Mouse (Mus musculus) heart, postnatal 0 days (tissue): ENCODE results near the gene Srek1. TPM values are rescaled to one million over a fixed set of nuclear protein-coding genes. Genes with fewer than 3 reads are reported as not detected.

Experiments
- ATAC-seq: fragments of 200-750 bp; cut with Nextera tagmentation; 2 replicates; pipeline ENCODE4 v1.8.0; 2017; ENCODE audit warnings: low read depth, moderate number of reproducible peaks, moderate library complexity; ENCODE audit not compliant: insufficient read depth
- DNase-seq: peaks from one replicate; pipeline ENCODE4 v3.0.0-alpha.2; 2016; ENCODE audit warnings: low spot score
- H3K27ac ChIP-seq: fragments of 300-500 bp; sonication (generic); 2 replicates; pipeline ENCODE4 v1.5.1; 2014; ENCODE audit warnings: low read depth, mild to moderate bottlenecking
- H3K27me3 ChIP-seq: fragments of 300-500 bp; sonication (generic); 2 replicates; pipeline ENCODE4 v1.6.1; 2014; ENCODE audit warnings: low read length, mixed read lengths; ENCODE audit not compliant: control insufficient read depth, insufficient read depth
- H3K36me3 ChIP-seq: fragments of 300-500 bp; sonication (generic); replicated peaks from 2 replicates; pipeline ENCODE4 v1.6.1; 2014; ENCODE audit warnings: low read length, mixed read lengths; ENCODE audit not compliant: control insufficient read depth, insufficient read depth
- H3K4me1 ChIP-seq: fragments of 300-500 bp; sonication (generic); 2 replicates; pipeline ENCODE4 v1.6.1; 2014; ENCODE audit warnings: antibody characterized with exemption; ENCODE audit not compliant: control insufficient read depth, insufficient read depth
- H3K4me2 ChIP-seq: fragments of 300-500 bp; sonication (generic); 2 replicates; pipeline ENCODE4 v1.6.1; 2014; ENCODE audit warnings: low read depth, mild to moderate bottlenecking, low read length, moderate library complexity
- H3K4me3 ChIP-seq: fragments of 300-500 bp; sonication (generic); 2 replicates; pipeline ENCODE4 v1.5.1; 2014; ENCODE audit warnings: low read depth, low read length
- H3K9ac ChIP-seq: fragments of 300-500 bp; sonication (generic); replicated peaks from 2 replicates; pipeline ENCODE4 v1.6.1; 2014; ENCODE audit warnings: low read depth, low read length, mixed read lengths
- H3K9me3 ChIP-seq: fragments of 300-500 bp; sonication (generic); replicated peaks from 2 replicates; pipeline ENCODE4 v1.6.1; 2016; ENCODE audit warnings: low read length; ENCODE audit not compliant: control insufficient read depth
- CTCF ChIP-seq: IDR thresholded peaks from 2 replicates; pipeline ENCODE4 v1.5.1; 2016; ENCODE audit warnings: antibody characterized with exemption, control low read depth, low read depth
- EP300 ChIP-seq: IDR thresholded peaks from 2 replicates; pipeline ENCODE4 v1.6.1; 2016; ENCODE audit warnings: antibody characterized with exemption, low read depth
- WGBS: fragments of 180-500 bp; shearing (Covaris S2); extraction: QIAGEN DNeasy Blood & Tissue Kit; methylation state at CpG from one replicate; pipeline ENCODE4 v1.1.7; 2014; 5-methylcytosine and 5-hydroxymethylcytosine counted together
- polyA plus RNA-seq: library from polyadenylated mRNA; unstranded; fragments of >200 nt; fragmentation: Nextera tagmentation; extraction: Ambion mirVana; gene quantifications from 2 replicates; pipeline ENCODE4 v1.2.1, GENCODE M21; 2015
- total RNA-seq: library from RNA; depleted of rRNA; stranded (reverse); fragments of >200 nt; gene quantifications from 2 replicates; pipeline ENCODE4 v1.2.3, GENCODE M21; 2014; ENCODE audit warnings: low replicate concordance

Srek1 gene
- total and polyA plus RNA-seq, 2 experiments from 2014 or later = 24.4 to 28.0 TPM

DNA sequence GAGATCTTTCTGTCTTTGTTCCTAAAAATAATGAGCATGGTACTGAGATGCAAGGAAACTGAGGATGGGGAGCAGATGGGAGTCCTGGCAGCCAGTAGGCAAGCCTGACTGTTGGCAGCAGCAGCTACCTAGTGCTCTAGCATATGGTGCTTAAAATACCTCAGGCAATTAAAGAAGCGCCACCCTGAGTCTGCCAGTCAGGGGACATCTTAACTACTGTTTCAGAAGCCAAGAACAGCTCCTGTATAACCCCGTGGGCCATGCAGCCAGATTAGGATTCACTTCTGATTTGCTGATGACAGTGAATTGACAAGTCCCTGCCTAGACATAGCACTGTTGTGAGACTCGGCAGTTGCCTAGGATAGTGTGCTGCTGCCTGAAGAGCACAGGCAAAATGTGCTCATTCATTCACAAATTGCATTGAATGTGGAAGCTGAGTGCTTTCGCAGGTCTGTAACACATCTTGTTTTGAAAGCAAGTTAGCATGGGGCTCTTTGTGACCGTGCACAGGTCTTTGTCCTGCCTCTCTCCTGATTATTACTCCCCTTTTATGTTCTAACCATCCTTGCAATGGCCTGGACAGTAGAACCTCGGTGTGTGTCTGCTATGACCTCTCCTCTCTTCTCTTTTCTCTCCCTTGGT is 31.9 kb upstream of the Srek1 start:
- H3K27me3 ChIP-seq = no peaks in the 10 kb centered on the region
- 42% methylated on average over 6 of the region's 6 CpGs for WGBS
- TF ChIP-seq EP300 (no peak), CTCF (no peak)
- DNase-seq = peak; percentile 52
- H3K36me3 ChIP-seq = no peaks in the 10 kb centered on the region
- no peaks in the 10 kb centered on the region for H3K9me3 ChIP-seq
- no peak overlapping the region for H3K9ac ChIP-seq
- no peaks in the 10 kb centered on the region for H3K4me1 ChIP-seq
- H3K4me3 ChIP-seq = no peak overlapping the region
- peak; percentile 51 for ATAC-seq
- H3K4me2 ChIP-seq = no peak overlapping the region
- H3K27ac ChIP-seq = 0 out of 2 replicates have a peak overlapping the region, but pooled peaks have one; percentile 16

DNA sequence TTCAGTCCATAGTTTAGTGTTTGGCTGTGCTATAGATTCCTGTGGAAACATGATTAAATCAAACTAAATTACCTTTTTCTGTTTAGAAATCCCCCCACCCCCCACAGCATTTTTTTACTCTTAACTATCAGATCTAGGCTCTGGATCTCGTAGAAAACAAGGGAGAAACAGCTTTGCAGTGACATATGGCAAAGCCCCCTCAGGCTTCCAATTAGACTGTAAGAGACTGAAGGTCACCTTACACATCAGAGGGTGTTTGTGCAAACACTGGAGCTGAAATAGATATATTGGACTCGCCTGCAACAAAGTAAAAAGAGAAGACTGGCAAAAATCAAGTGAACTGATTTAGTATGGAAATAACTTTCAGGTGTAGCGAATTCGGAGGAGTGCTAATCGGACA is 29.3 kb upstream of the Srek1 start:
- WGBS = 81% methylated on average over 5 of the region's 5 CpGs
- Histone ChIP-seq H3K36me3 (no peaks in the 10 kb centered on the region), H3K4me1 (no peaks in the 10 kb centered on the region), H3K27me3 (no peaks in the 10 kb centered on the region), H3K4me3 (no peak overlapping the region), H3K27ac (no peak overlapping the region), H3K4me2 (no peak overlapping the region), H3K9ac (no peak overlapping the region), H3K9me3 (no peaks in the 10 kb centered on the region)
- no peak for TF ChIP-seq EP300
- no peak for TF ChIP-seq CTCF
- DNase-seq (no peak), ATAC-seq (no peak)

DNA sequence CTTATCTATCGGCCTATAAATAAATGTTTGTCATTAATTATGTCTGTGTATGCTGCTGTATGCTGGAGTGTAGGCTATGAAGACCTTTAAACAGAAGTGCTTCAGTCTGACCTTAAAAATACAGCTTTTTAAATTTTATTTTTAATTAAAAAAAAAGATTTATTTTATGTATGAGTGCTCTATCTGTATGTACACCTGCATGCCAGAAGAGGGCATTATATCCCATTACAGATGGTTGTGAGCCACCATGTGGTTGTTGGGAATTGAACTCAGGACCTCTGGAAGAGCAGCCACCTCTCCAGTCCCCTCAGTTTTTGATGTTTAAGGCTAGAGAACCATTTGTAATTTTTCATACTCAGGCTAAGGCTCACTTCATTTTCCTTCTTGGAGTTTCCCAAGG is 26.6 kb upstream of the Srek1 start:
- Histone ChIP-seq H3K27ac (no peak overlapping the region), H3K9me3 (no peaks in the 10 kb centered on the region), H3K27me3 (no peaks in the 10 kb centered on the region), H3K36me3 (no peaks in the 10 kb centered on the region), H3K9ac (no peak overlapping the region), H3K4me1 (no peaks in the 10 kb centered on the region), H3K4me2 (no peak overlapping the region), H3K4me3 (no peak overlapping the region)
- DNase-seq = no peak
- WGBS = 86% methylated on average over 1 of the region's 1 CpGs
- TF ChIP-seq EP300 (no peak), CTCF (no peak)
- no peak for ATAC-seq

DNA sequence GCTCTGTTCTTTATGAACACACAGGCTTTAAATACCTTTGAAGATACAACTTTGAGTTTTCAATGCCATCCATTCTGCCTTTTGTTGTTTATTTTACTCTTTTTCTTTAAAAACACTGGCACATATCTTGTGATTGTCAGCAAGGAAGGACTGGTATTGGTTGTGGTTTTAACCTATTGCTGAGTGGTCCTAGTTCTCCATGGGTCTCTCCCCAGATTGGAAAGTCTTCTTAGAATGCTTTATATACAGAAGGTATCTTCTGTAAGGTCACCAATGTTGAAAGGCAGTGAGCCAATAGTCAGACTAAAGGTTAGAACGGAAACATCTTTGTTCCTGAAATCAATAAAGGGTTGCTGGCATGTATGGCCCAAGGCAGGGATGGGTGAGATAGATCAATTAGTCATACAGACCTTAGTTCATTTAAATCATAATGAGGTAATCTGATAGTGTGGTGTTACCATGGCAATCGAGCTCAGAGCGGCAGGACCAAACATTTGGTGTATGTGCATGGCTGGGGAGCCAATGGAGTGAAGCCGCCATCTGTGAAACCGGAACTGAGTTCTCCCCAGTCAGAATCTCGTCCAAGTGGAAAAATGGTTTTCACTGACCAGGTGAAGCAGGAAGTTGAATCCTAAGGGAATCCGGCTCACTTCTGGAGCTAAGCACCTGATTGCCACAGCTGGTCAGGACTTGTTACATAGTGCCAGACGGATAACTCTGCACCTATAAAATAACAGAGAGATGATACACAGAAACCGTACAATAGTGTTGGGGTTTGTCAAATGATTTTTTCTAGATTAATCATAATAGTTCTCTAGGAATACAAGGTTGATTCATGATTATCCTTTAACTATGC is 20.5 kb upstream of the Srek1 start:
- WGBS = 80% methylated on average over 9 of the region's 9 CpGs
- no peak for DNase-seq

DNA sequence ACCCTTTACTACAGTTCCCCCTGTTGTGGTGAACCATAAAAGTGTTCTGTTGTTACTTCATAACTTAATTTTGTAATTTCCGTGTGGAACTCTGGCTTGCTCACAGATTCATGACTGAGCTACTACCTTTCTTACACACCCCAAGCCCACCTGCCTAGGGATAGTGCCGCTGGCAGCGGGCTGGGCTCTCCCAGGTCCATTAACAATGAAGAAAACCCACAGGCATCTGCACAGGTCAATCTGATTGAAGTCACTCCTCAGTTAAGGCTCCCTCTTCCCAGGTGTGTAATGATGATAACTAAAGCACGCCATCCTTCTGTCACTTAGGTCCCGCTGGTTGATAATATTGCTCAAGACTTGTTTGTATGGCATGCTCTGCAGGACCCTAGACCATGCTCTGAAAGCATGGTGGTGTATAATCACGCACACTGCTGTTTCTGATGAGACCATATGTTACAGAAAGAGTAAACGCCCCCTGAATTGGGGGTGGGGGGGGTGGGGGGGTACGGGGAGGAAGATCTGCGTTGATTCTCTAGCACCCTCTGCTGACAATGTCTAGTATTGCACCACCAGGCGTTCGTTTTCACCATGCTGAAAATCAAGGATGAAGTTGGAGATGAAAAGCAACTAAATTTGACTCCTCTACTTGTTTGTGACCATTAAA is 5.6 kb upstream of the Srek1 start:
- TF ChIP-seq EP300 (no peak), CTCF (peak; percentile 43)
- no peaks in the 10 kb centered on the region for H3K9me3 ChIP-seq
- no peaks in the 10 kb centered on the region for H3K36me3 ChIP-seq
- H3K27ac ChIP-seq = no peak overlapping the region
- no peak overlapping the region for H3K4me3 ChIP-seq
- H3K9ac ChIP-seq = no peak overlapping the region
- DNase-seq (no peak), ATAC-seq (no peak)
- no peaks in the 10 kb centered on the region for H3K27me3 ChIP-seq
- no peak overlapping the region for H3K4me2 ChIP-seq
- H3K4me1 ChIP-seq = no peaks in the 10 kb centered on the region
- 24% methylated on average over 11 of the region's 11 CpGs for WGBS

More for the DNA sequence above, 20.5 kb upstream of the Srek1 start:
- no peaks in the 10 kb centered on the region for H3K36me3 ChIP-seq
- no peak for ATAC-seq
- H3K4me3 ChIP-seq = no peak overlapping the region
- no peak overlapping the region for H3K4me2 ChIP-seq
- no peak overlapping the region for H3K9ac ChIP-seq
- no peaks in the 10 kb centered on the region for H3K4me1 ChIP-seq
- no peak overlapping the region for H3K27ac ChIP-seq
- H3K27me3 ChIP-seq = no peaks in the 10 kb centered on the region
- H3K9me3 ChIP-seq = no peaks in the 10 kb centered on the region
- no peak for TF ChIP-seq EP300
- no peak for TF ChIP-seq CTCF
